Mouse (Mus musculus) embryonic fibroblast, embryonic 13.5 days (primary cell): ENCODE measurements around the gene Kif27. TPM values are rescaled to one million over a fixed set of nuclear protein-coding genes. Genes with fewer than 3 reads are reported as not detected.
A peak's percentile ranks its signal among the peaks of the same experiment; 100 is the strongest.

Experiments used
- H3K27ac ChIP-seq: 2 replicates; pipeline ENCODE4 v1.5.1; 2012; ENCODE audit warnings: low read length, control low read depth, inconsistent platforms; ENCODE audit not compliant: insufficient read depth
- H3K4me1 ChIP-seq: 2 replicates; pipeline ENCODE4 v1.6.1; 2011; ENCODE audit warnings: low read length; ENCODE audit not compliant: control insufficient read depth, insufficient read depth
- H3K4me3 ChIP-seq: 2 replicates; pipeline ENCODE4 v1.5.1; 2011; ENCODE audit warnings: mild to moderate bottlenecking, control low read depth, low read length; ENCODE audit not compliant: insufficient read depth
- CTCF ChIP-seq: IDR thresholded peaks from 2 replicates; pipeline ENCODE4 v1.5.1; 2011; ENCODE audit warnings: mild to moderate bottlenecking, control low read depth, low read length, moderate library complexity, borderline replicate concordance; ENCODE audit not compliant: insufficient read depth
- POLR2A ChIP-seq: IDR thresholded peaks from 2 replicates; pipeline ENCODE4 v1.6.1; 2011; ENCODE audit warnings: low read depth, mild to moderate bottlenecking, control low read depth, low read length, moderate library complexity
- polyA plus RNA-seq: library from polyadenylated mRNA; stranded (reverse); fragments of >200 nt; gene quantifications from 2 replicates; pipeline ENCODE4 v1.2.4, GENCODE M21; 2011; ENCODE audit warnings: low read depth; ENCODE audit not compliant: missing spikeins, insufficient read length

Gene Kif27
- polyA plus RNA-seq, 1 experiment, result 0.44 TPM

GRCm38 (mm10) chr13:58283466-58283865 lies 75.5 kb downstream of the Kif27 start:
- Histone ChIP-seq H3K4me3 (no peak overlapping the region), H3K4me1 (no peaks in the 10 kb centered on the region), H3K27ac (no peak overlapping the region)
- TF ChIP-seq CTCF (no peak), POLR2A (no peak)

- H3K27ac ChIP-seq, result no peak overlapping the region
- no peak overlapping the region for H3K4me3 ChIP-seq
- H3K4me1 ChIP-seq, result no peaks in the 10 kb centered on the region
- TF ChIP-seq CTCF, result no peak
- TF ChIP-seq POLR2A, result no peak
Observed at GRCm38 (mm10) chr13:58281936-58282335, 77.0 kb downstream of the Kif27 start.

- no peak for TF ChIP-seq POLR2A
- TF ChIP-seq CTCF, result no peak
- no peak overlapping the region for H3K27ac ChIP-seq
- H3K4me3 ChIP-seq, result no peak overlapping the region
- no peaks in the 10 kb centered on the region; the same call in 1 of the 2 replicates for H3K4me1 ChIP-seq
Observed at GRCm38 (mm10) chr13:58280528-58280927, 78.4 kb downstream of the Kif27 start.

- H3K4me3 ChIP-seq, result no peak overlapping the region
- no peaks in the 10 kb centered on the region; the same call in 1 of the 2 replicates for H3K4me1 ChIP-seq
- no peak for TF ChIP-seq CTCF
- TF ChIP-seq POLR2A, result no peak
- H3K27ac ChIP-seq, result no peak overlapping the region
Observed at GRCm38 (mm10) chr13:58276256-58276655, 82.7 kb downstream of the Kif27 start.

GRCm38 (mm10) chr13:58275599-58275998 lies 83.3 kb downstream of the Kif27 start, which contains the start of gene Gkap1:
Gkap1 (minus strand) TSS chr13:58275699.
- H3K27ac ChIP-seq, result peak within 1 kb of the TSS; percentile 2; the same call in 1 of the 2 replicates
- TF ChIP-seq CTCF, result no peak
- TF ChIP-seq POLR2A, result no peak
- H3K4me3 ChIP-seq, result peak within 1 kb of the TSS; percentile 61
- no peaks in the 10 kb centered on the region; the same call in 1 of the 2 replicates for H3K4me1 ChIP-seq

- TF ChIP-seq CTCF (no peak), POLR2A (no peak)
- Histone ChIP-seq H3K4me3 (peak overlapping the region; percentile 61), H3K4me1 (no peaks in the 10 kb centered on the region; the same call in 1 of the 2 replicates), H3K27ac (no peak overlapping the region)
Observed at GRCm38 (mm10) chr13:58275076-58275475, 83.8 kb downstream of the Kif27 start.

GRCm38 (mm10) chr13:58274259-58274991 lies 84.5 kb downstream of the Kif27 start:
- Histone ChIP-seq H3K27ac (peak overlapping the region; percentile 2), H3K4me1 (no peaks in the 10 kb centered on the region; the same call in 1 of the 2 replicates), H3K4me3 (peak overlapping the region; percentile 61)
- TF ChIP-seq POLR2A (peak; percentile 45; the same call in 1 of the 2 replicates), CTCF (no peak)

GRCm38 (mm10) chr13:58273411-58274258 lies 85.3 kb downstream of the Kif27 start:
- no peak for TF ChIP-seq CTCF
- no peak for TF ChIP-seq POLR2A
- H3K4me3 ChIP-seq, result peak overlapping the region; percentile 61
- H3K4me1 ChIP-seq, result no peaks in the 10 kb centered on the region; the same call in 1 of the 2 replicates
- peak overlapping the region; percentile 2; the same call in 1 of the 2 replicates for H3K27ac ChIP-seq

- no peak for TF ChIP-seq POLR2A
- TF ChIP-seq CTCF, result no peak
- Histone ChIP-seq H3K27ac (no peak overlapping the region), H3K4me1 (no peaks in the 10 kb centered on the region), H3K4me3 (no peak overlapping the region)
Observed at GRCm38 (mm10) chr13:58266864-58267263, 92.1 kb downstream of the Kif27 start.

GRCm38 (mm10) chr13:58263546-58263945 lies 95.4 kb downstream of the Kif27 start:
- no peak overlapping the region for H3K4me3 ChIP-seq
- no peak overlapping the region for H3K27ac ChIP-seq
- no peaks in the 10 kb centered on the region for H3K4me1 ChIP-seq
- TF ChIP-seq POLR2A, result no peak
- no peak for TF ChIP-seq CTCF
